ENCODE assay signal across 17 mouse cellular contexts in genomic region chr11:84960291-84960690, GRCm38 (mm10). TPM values are rescaled to one million over a fixed set of nuclear protein-coding genes. Genes with fewer than 3 reads are reported as not detected.
DNase-seq lines count a peak whose midpoint lies in the region; ATAC-seq and TF ChIP-seq lines count a peak whose summit lies in the region.
"Had no signal": no experiment of that assay in that cellular context is flagged by ENCODE, and none has a peak within 500 bp of the region (broad histone marks: within the 10 kb centered on the region; RNA-seq: fewer than 3 reads in every experiment).

No protein-coding gene starts in this region.

- peaks cover 40% of the 10 kb centered on the region for H3K27me3 ChIP-seq in heart, postnatal 0 days (ENCODE audit: control insufficient read depth, insufficient read depth, low read length)
- peaks cover 93% of the 10 kb centered on the region for H3K27me3 ChIP-seq in megakaryocyte, embryonic 14.5 days (replicated peaks)

- no peaks in the 10 kb centered on the region for H3K36me3 ChIP-seq in heart, postnatal 0 days (replicated peaks; ENCODE audit: control insufficient read depth, insufficient read depth, low read length)
- no peaks in the 10 kb centered on the region for H3K36me3 ChIP-seq in megakaryocyte, embryonic 14.5 days (replicated peaks; ENCODE audit: low read length)
- H3K36me3 ChIP-seq: neural tube, embryonic 13.5 days had no signal

- DNase-seq in gastrocnemius, adult 2 months = no peak
- DNase-seq in gastrocnemius, postnatal 10 days = no peak
- no peak for DNase-seq in heart, postnatal 0 days (ENCODE audit: low spot score)
- DNase-seq in heart, postnatal 4 days = no peak
- no peak for DNase-seq in lung, postnatal 4 days
- DNase-seq: forebrain, postnatal 0 days; layer of hippocampus, adult 9-11 months; lung, adult 2 months; right cerebral cortex, postnatal 4 days; thymus, adult 18-20 months had no signal

- peak overlapping the region; percentile 56 for H3K27ac ChIP-seq in gastrocnemius, adult 2 months
- H3K27ac ChIP-seq in heart, postnatal 0 days (ENCODE audit: low read depth) = peak overlapping the region; percentile 62
- H3K27ac ChIP-seq: hindbrain, postnatal 0 days; macrophage; neural tube, embryonic 13.5 days had no signal

- WGBS in heart, postnatal 0 days = 41% methylated on average over 3 of the region's 3 CpGs

- H3K4me1 ChIP-seq in heart, postnatal 0 days (ENCODE audit: control insufficient read depth, insufficient read depth) = peaks cover 8% of the 10 kb centered on the region
- H3K4me1 ChIP-seq in megakaryocyte, embryonic 14.5 days = peaks cover 34% of the 10 kb centered on the region

- no peaks in the 10 kb centered on the region for H3K9me3 ChIP-seq in heart, postnatal 0 days (replicated peaks; ENCODE audit: control insufficient read depth, low read length)
- peaks cover 2% of the 10 kb centered on the region; the same call in 1 of the 2 replicates for H3K9me3 ChIP-seq in megakaryocyte, embryonic 14.5 days
- H3K9me3 ChIP-seq: neural tube, embryonic 13.5 days had no signal

- no peak overlapping the region for H3K9ac ChIP-seq in heart, postnatal 0 days (replicated peaks; ENCODE audit: low read depth, low read length)
- H3K9ac ChIP-seq: forebrain, postnatal 0 days; neural tube, embryonic 13.5 days had no signal

- H3K4me2 ChIP-seq in heart, postnatal 0 days (ENCODE audit: low read depth, low read length) = peak overlapping the region; percentile 28; the same call in 1 of the 2 replicates

- TF ChIP-seq CTCF in gastrocnemius, adult 2 months (IDR thresholded peaks at IDR 0.05) = no peak
- TF ChIP-seq CTCF in heart, postnatal 0 days (IDR thresholded peaks at IDR 0.05; ENCODE audit: low read depth) = no peak

- no peak for TF ChIP-seq EP300 in heart, postnatal 0 days (IDR thresholded peaks at IDR 0.05; ENCODE audit: low read depth)

- intact Hi-C loops in gastrocnemius, adult 2 months (cut with DNase I) = no loop called here

- 0 out of 2 replicates have a peak, but pooled peaks have one; percentile 4 for ATAC-seq in heart, postnatal 0 days (ENCODE audit: insufficient read depth, low read depth)
- ATAC-seq in megakaryocyte, adult 5-6 weeks (ENCODE audit: poor library complexity, severe bottlenecking) = no peak
- ATAC-seq: forebrain, postnatal 0 days had no signal

- H3K4me3 ChIP-seq in gastrocnemius, adult 2 months = peak overlapping the region; percentile 71
- H3K4me3 ChIP-seq in heart, postnatal 0 days (ENCODE audit: low read depth, low read length) = no peak overlapping the region
- peak overlapping the region; percentile 12 for H3K4me3 ChIP-seq in megakaryocyte, embryonic 14.5 days (replicated peaks)
- H3K4me3 ChIP-seq: erythroblast, embryonic 14.5 days; neural tube, embryonic 13.5 days had no signal

RNA-seq across cellular contexts. Expression of gene Car4, which starts 2.7 kb away (rescaled TPM):
- 10 to 100 TPM; 10.2 to 13.5 TPM for total RNA-seq in gastrocnemius, adult 2 months (2021)
- 10 to 100 TPM; 11.8 to 12.1 TPM for total RNA-seq in gastrocnemius, postnatal 10 days (2021)
- 7.4 TPM in 1 of 2 replicates, not detected in the other for total RNA-seq in heart, postnatal 0 days (2014; rRNA removed; ENCODE audit: low replicate concordance)
- 30.8 and 33.7 TPM in 2 replicates for polyA plus RNA-seq in heart, postnatal 0 days (2015; fragmentation: Nextera tagmentation; extraction: Ambion mirVana)
- 10 to 100 TPM; 21.1 to 21.5 TPM for total RNA-seq in heart, postnatal 4 days (2021)
- not detected in 2 replicates for polyA plus RNA-seq in megakaryocyte, embryonic 14.5 days (2012; ENCODE audit: insufficient read depth, low replicate concordance)
- total RNA-seq in megakaryocyte, adult 5-6 weeks (2015) = not detected in 2 replicates
- total RNA-seq in megakaryocyte, adult 5-6 weeks (2017) = not detected in 2 replicates
- total RNA-seq: liver, adult 2 months had no signal
- polyA plus RNA-seq: erythroblast, embryonic 14.5 days; macrophage had no signal

RNA-seq across cellular contexts. Expression of gene Znhit3, which starts 44.1 kb away (rescaled TPM):
- 10 to 100 TPM; 13.7 to 16.5 TPM for total RNA-seq in gastrocnemius, adult 2 months (2021)
- total RNA-seq in gastrocnemius, postnatal 10 days (2021) = 10 to 100 TPM in 1 of 2 experiments, 1 to 10 TPM in 1; 9.3 to 12.4 TPM
- total RNA-seq in heart, postnatal 0 days (2014; rRNA removed; ENCODE audit: low replicate concordance) = 21.1 and 31.0 TPM in 2 replicates
- polyA plus RNA-seq in heart, postnatal 0 days (2015; fragmentation: Nextera tagmentation; extraction: Ambion mirVana) = 27.5 and 29.6 TPM in 2 replicates
- total RNA-seq in heart, postnatal 4 days (2021) = 10 to 100 TPM; 13.4 to 13.7 TPM
- polyA plus RNA-seq in megakaryocyte, embryonic 14.5 days (2012; ENCODE audit: insufficient read depth, low replicate concordance) = 0.40 TPM in 1 of 2 replicates, not detected in the other
- total RNA-seq in megakaryocyte, adult 5-6 weeks (2015) = 20.8 and 21.8 TPM in 2 replicates
- total RNA-seq in megakaryocyte, adult 5-6 weeks (2017) = 14.6 and 14.9 TPM in 2 replicates
